Mouse (Mus musculus) testis, adult 2 months (tissue): Measurements from ENCODE around the gene Dbn1. TPM values are rescaled to one million over a fixed set of nuclear protein-coding genes. Genes with fewer than 3 reads are reported as not detected.

Source experiments
- H3K27ac ChIP-seq: fragments of 200-500 bp; 2 replicates; pipeline ENCODE4 v1.5.1; 2012; ENCODE audit warnings: low read depth, low read length; ENCODE audit not compliant: control insufficient read depth, insufficient read depth
- H3K27me3 ChIP-seq: fragments of 200-500 bp; 2 replicates; pipeline ENCODE4 v1.6.1; 2012; ENCODE audit warnings: mild to moderate bottlenecking, low read length, moderate library complexity; ENCODE audit not compliant: control insufficient read depth, insufficient read depth
- H3K36me3 ChIP-seq: fragments of 200-500 bp; 2 replicates; pipeline ENCODE4 v1.6.1; 2012; ENCODE audit warnings: mild to moderate bottlenecking, low read length; ENCODE audit not compliant: control insufficient read depth, insufficient read depth
- H3K4me1 ChIP-seq: fragments of 200-500 bp; 2 replicates; pipeline ENCODE4 v1.6.1; 2012; ENCODE audit warnings: low read length; ENCODE audit not compliant: control insufficient read depth, insufficient read depth
- H3K4me3 ChIP-seq: fragments of 200-500 bp; 2 replicates; pipeline ENCODE4 v1.5.1; 2012; ENCODE audit warnings: low read depth, mild to moderate bottlenecking, low read length, moderate library complexity, mixed read lengths; ENCODE audit not compliant: control insufficient read depth
- CTCF ChIP-seq: fragments of 200-500 bp; IDR thresholded peaks from 2 replicates; pipeline ENCODE4 v1.5.1; 2012; ENCODE audit warnings: low read depth, mild to moderate bottlenecking, inconsistent platforms, low read length, moderate library complexity; ENCODE audit not compliant: control insufficient read depth, insufficient read depth, insufficient replicate concordance
- POLR2A ChIP-seq: fragments of 200-500 bp; IDR thresholded peaks from 2 replicates; pipeline ENCODE4 v1.6.1; 2012; ENCODE audit warnings: low read depth, mild to moderate bottlenecking, inconsistent platforms, low read length, moderate library complexity; ENCODE audit not compliant: control insufficient read depth
- polyA plus RNA-seq: library from polyadenylated mRNA; depleted of rRNA; stranded (reverse); fragments of >200 nt; gene quantifications from 2 replicates; pipeline ENCODE4 v1.2.3, GENCODE M21; 2012

Dbn1 gene
- polyA plus RNA-seq, 1 experiment = 89.3 TPM

DNA sequence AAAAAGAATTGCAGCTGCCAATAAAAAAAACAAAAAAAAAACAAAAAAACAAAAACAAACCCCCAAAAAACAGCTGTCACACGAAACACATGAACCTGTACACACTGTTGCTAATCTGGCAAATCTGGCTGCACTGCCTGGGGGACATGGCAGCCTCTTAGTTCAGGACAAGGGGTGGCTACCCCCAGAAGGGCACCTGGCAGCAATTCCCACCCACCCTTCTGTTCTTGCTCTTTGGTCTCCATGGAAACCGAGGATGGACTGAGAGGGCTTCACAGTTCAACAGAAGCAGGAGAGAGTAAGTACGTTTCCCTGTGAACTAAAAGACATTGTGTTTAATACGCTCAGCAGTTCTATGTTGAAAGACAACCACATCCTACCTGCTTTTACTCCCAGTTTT is 7.8 kb upstream of the Dbn1 start:
- TF ChIP-seq POLR2A = no peak
- no peak for TF ChIP-seq CTCF
- Histone ChIP-seq H3K4me1 (peaks cover 16% of the 10 kb centered on the region), H3K27me3 (no peaks in the 10 kb centered on the region), H3K4me3 (no peak overlapping the region; the same call in 1 of the 2 replicates), H3K36me3 (no peaks in the 10 kb centered on the region), H3K27ac (no peak overlapping the region)

DNA sequence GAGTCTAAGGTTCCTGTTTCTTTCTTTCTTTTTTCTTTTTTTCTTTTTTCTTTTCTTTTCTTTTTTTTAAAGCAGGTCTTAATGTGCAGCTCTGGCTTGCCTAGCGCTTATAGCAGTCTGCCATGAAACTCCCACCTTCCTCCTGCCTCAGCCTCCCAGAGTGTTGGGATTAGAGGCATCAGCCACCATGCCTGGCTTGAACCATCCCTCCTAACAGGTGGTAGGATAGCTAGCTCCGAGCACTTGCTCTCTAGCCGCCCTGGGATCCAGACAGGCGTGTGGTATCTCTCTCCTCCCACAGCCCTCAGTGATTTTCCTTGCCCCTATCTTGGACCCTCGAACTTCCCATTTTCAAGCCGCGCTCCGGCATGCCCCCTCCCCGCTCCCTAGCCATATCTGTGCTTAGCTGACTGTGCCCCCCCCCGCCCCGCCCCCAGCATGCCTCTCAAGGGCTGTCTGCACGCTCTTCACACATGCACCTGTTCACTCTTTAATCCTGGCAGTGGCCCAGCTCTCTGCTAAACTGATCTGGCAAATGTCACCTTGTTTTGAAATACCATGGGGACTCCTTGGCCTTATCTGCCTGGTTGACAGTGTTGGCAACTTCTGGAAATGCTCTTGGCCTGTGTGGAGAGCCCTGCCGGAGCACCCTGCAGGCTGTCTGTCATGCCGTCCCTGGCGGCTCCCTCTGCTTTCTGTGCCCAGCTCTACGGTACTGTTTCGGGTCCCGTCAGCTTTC is 7.1 kb upstream of the Dbn1 start:
- H3K4me3 ChIP-seq = no peak overlapping the region
- no peaks in the 10 kb centered on the region for H3K36me3 ChIP-seq
- no peaks in the 10 kb centered on the region for H3K27me3 ChIP-seq
- H3K27ac ChIP-seq = no peak overlapping the region
- peaks cover 16% of the 10 kb centered on the region for H3K4me1 ChIP-seq
- no peak for TF ChIP-seq CTCF
- TF ChIP-seq POLR2A = no peak

DNA sequence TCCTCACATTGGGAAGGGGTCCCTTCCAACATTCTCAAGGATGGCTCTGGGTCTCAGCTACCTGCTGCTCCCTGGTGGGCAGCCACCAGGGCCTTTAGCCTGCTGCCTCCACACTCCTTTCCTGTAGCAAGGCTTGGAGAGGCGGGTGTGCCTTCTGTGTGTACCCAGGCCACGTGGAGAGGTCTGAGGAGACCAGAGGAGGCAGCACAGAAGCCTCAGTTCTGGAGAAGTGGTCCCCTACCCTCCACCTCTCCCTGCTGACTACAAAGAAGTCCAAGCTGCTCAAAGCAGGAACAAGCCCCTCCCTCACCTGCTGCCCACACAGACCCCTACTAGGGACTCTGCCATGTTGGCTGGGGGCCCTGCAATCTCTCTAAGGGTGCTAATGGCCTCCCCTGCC is 6.3 kb upstream of the Dbn1 start:
- H3K27ac ChIP-seq = no peak overlapping the region

DNA sequence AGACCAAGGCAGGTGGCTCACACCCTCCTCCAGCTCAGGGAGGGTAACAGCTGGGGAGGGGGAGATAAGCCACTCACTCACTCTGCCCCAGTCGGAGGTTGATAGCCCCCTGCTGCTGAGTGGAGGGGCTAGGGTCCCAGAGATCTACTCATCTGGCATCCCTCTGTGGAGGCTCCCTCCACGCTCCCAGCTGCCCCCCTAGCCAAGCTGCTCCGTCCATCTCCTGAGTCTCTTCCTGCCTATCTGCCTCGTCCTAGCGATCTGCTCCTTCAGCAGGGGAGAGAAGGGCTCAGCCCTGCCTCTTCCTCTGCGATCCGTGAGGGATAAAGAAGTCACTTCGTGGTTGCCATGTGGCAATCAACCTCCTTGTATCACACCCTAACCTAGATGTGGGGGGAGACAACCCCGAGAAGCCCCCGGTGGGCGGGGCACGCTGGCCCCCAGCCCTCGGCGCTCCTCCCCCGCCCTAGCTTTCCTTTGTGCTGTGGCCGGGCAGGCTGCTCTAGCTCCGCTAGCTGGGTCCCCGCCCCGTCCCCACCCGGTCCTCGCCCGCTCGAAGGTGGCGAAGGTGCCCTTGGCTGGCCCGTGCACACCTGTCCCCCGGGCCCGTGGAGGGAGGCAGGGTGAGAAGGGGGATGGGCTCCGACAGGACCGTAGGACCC is 864 bp downstream of the Dbn1 start:
- H3K4me1 ChIP-seq = peaks cover 38% of the 10 kb centered on the region
- no peak overlapping the region for H3K27ac ChIP-seq
- no peaks in the 10 kb centered on the region; the same call in none of the 2 replicates for H3K27me3 ChIP-seq
- no peaks in the 10 kb centered on the region for H3K36me3 ChIP-seq
- H3K4me3 ChIP-seq = peak overlapping the region; percentile 84
- TF ChIP-seq POLR2A = 0 out of 2 replicates have a peak, but pooled peaks have one; percentile 12
- TF ChIP-seq CTCF = no peak

More for the DNA sequence above, 6.3 kb upstream of the Dbn1 start:
- Histone ChIP-seq H3K4me3 (no peak overlapping the region), H3K4me1 (peaks cover 16% of the 10 kb centered on the region), H3K36me3 (no peaks in the 10 kb centered on the region), H3K27me3 (no peaks in the 10 kb centered on the region)
- no peak for TF ChIP-seq POLR2A
- no peak for TF ChIP-seq CTCF

DNA sequence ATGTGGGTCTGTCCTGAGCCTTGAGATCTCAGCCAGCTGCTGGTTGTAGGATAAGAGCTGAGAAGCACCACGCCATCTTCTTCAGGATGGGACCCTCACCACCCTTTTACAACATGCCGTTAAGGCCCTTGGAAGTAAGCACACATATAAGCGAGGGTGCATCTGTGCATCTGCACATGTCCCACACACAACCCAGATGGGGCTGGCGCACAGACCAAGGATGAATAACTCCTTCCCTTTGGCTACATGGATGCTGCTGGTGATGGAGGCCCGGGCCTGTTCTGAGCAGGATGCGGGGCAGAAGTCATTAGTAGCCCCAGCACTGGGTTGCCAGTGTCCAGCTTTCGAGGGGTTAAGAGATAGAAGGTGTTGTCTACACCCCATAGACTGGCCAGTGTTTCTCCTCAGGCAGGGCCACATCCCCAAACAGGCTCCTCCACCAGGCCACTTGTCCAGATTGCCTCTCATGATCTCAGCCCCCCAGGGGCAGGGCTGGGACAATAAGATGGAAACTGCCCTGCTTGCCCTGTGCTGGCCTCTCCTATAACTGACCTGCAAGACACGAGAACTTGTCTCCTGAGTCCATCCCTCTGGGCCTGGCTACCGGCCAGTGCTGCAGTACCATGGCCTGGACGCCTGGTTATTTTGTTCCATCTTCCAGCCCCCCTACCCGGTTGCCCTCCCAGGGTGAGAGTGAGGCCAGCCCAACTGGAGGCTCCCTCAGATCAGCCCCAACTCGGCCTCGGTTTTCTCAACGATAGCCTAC is 1.7 kb downstream of the Dbn1 start:
- TF ChIP-seq POLR2A = no peak
- no peak for TF ChIP-seq CTCF
- H3K36me3 ChIP-seq = no peaks in the 10 kb centered on the region
- H3K27me3 ChIP-seq = no peaks in the 10 kb centered on the region; the same call in none of the 2 replicates

DNA sequence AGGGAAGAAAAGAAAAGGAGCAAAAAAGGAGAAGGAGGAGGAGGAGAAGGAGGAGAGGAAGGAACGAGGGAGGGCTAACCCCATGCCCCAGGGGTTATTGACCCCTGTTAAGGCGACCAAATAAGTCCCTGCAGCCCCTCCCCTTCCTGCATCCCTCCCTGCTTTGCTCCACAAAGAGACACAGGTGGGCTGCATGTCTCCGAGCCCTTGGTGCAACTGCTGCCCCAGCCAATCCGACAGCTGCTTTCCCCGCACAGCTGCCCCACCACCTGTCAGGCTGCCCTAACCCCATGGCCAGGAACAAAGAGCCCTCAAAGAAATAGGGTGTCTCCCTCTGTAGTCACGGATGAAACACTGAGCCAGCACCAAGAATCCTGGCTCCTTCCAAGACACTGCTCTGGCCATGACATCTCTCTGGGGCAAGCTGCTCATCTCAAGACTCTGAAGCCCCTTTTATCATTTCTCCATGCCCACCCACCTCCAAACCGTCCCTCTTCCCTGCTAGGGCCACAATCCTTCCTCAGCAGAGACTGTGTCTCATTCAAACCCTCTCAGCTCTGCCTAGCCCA is 3.3 kb downstream of the Dbn1 start:
- H3K4me1 ChIP-seq = peaks cover 42% of the 10 kb centered on the region
- no peak overlapping the region for H3K27ac ChIP-seq
- no peaks in the 10 kb centered on the region for H3K36me3 ChIP-seq
- no peaks in the 10 kb centered on the region; the same call in none of the 2 replicates for H3K27me3 ChIP-seq
- H3K4me3 ChIP-seq = peak overlapping the region; percentile 50
- TF ChIP-seq POLR2A (no peak), CTCF (no peak)

More for the DNA sequence above, 1.7 kb downstream of the Dbn1 start:
- Histone ChIP-seq H3K27ac (no peak overlapping the region), H3K4me3 (no peak overlapping the region; the same call in 1 of the 2 replicates), H3K4me1 (peaks cover 42% of the 10 kb centered on the region)
